Mouse (Mus musculus): ENCODE measurements at regions not wholly inside any gene's neighbourhood (a gene's known extent, or its start where the extent isn't known, plus 50 kb on each side); places are given as distances from the start of the nearest gene placed in this dataset.

GRCm38 (mm10) chr12:14415543-14416181, 263.8 kb upstream of the Fam84a start:
- no peaks in the 10 kb centered on the region for H3K36me3 ChIP-seq (ENCODE audit: control insufficient read depth, insufficient read depth, low read length)
- ATAC-seq (ENCODE audit: low FRiP score, low TSS enrichment): no peak
- no peak overlapping the region for H3K4me3 ChIP-seq (ENCODE audit: low read depth, low read length)
- no peaks in the 10 kb centered on the region for H3K9me3 ChIP-seq (ENCODE audit: control insufficient read depth, low read length)
- no peak overlapping the region for H3K27ac ChIP-seq (replicated peaks)
- WGBS: 75% methylated on average over 3 of the region's 3 CpGs
- no peaks in the 10 kb centered on the region for H3K4me1 ChIP-seq (replicated peaks; ENCODE audit: control insufficient read depth, insufficient read depth)
- H3K4me2 ChIP-seq (replicated peaks; ENCODE audit: low read depth): no peak overlapping the region
- H3K9ac ChIP-seq (ENCODE audit: low read length): no peak overlapping the region
- H3K27me3 ChIP-seq (ENCODE audit: control insufficient read depth, insufficient read depth, low read length): no peaks in the 10 kb centered on the region
- TF ChIP-seq EP300 (optimal IDR thresholded peaks at IDR 0.05) (no peak), CTCF (IDR thresholded peaks at IDR 0.05; ENCODE audit: low read depth) (no peak)
- no peak for DNase-seq (ENCODE audit: low spot score)

- Histone ChIP-seq H3K36me3 (ENCODE audit: control insufficient read depth, insufficient read depth, low read length) (no peaks in the 10 kb centered on the region), H3K4me1 (replicated peaks; ENCODE audit: control insufficient read depth, insufficient read depth) (no peaks in the 10 kb centered on the region), H3K4me2 (replicated peaks; ENCODE audit: low read depth) (no peak overlapping the region), H3K27me3 (ENCODE audit: control insufficient read depth, insufficient read depth, low read length) (no peaks in the 10 kb centered on the region), H3K4me3 (ENCODE audit: low read depth, low read length) (no peak overlapping the region), H3K9me3 (ENCODE audit: control insufficient read depth, low read length) (no peaks in the 10 kb centered on the region), H3K27ac (replicated peaks) (no peak overlapping the region), H3K9ac (ENCODE audit: low read length) (no peak overlapping the region)
- no peak for DNase-seq (ENCODE audit: low spot score)
- 87% methylated on average over 1 of the region's 1 CpGs for WGBS
- no peak for ATAC-seq (ENCODE audit: low FRiP score, low TSS enrichment)
- TF ChIP-seq CTCF (IDR thresholded peaks at IDR 0.05; ENCODE audit: low read depth) (no peak), EP300 (optimal IDR thresholded peaks at IDR 0.05) (no peak)
These were observed 259.2 kb upstream of the Fam84a start for GRCm38 (mm10) chr12:14411102-14411501.

- no peaks in the 10 kb centered on the region for H3K4me1 ChIP-seq (replicated peaks; ENCODE audit: control insufficient read depth, insufficient read depth)
- no peaks in the 10 kb centered on the region for H3K27me3 ChIP-seq (ENCODE audit: control insufficient read depth, insufficient read depth, low read length)
- no peak overlapping the region for H3K4me3 ChIP-seq (ENCODE audit: low read depth, low read length)
- WGBS: 55% methylated on average over 1 of the region's 1 CpGs
- no peaks in the 10 kb centered on the region for H3K9me3 ChIP-seq (ENCODE audit: control insufficient read depth, low read length)
- H3K4me2 ChIP-seq (replicated peaks; ENCODE audit: low read depth): no peak overlapping the region
- no peak overlapping the region for H3K9ac ChIP-seq (ENCODE audit: low read length)
- ATAC-seq (ENCODE audit: low FRiP score, low TSS enrichment): no peak
- no peaks in the 10 kb centered on the region for H3K36me3 ChIP-seq (ENCODE audit: control insufficient read depth, insufficient read depth, low read length)
- TF ChIP-seq EP300 (optimal IDR thresholded peaks at IDR 0.05) (no peak), CTCF (IDR thresholded peaks at IDR 0.05; ENCODE audit: low read depth) (no peak)
- H3K27ac ChIP-seq (replicated peaks): no peak overlapping the region
- no peak for DNase-seq (ENCODE audit: low spot score)
These were observed 253.9 kb upstream of the Fam84a start for GRCm38 (mm10) chr12:14405796-14406195.

- Histone ChIP-seq H3K27ac (replicated peaks) (no peak overlapping the region), H3K9ac (ENCODE audit: low read length) (no peak overlapping the region), H3K4me3 (ENCODE audit: low read depth, low read length) (no peak overlapping the region), H3K36me3 (ENCODE audit: control insufficient read depth, insufficient read depth, low read length) (no peaks in the 10 kb centered on the region), H3K4me1 (replicated peaks; ENCODE audit: control insufficient read depth, insufficient read depth) (no peaks in the 10 kb centered on the region), H3K27me3 (ENCODE audit: control insufficient read depth, insufficient read depth, low read length) (no peaks in the 10 kb centered on the region), H3K9me3 (ENCODE audit: control insufficient read depth, low read length) (no peaks in the 10 kb centered on the region), H3K4me2 (replicated peaks; ENCODE audit: low read depth) (no peak overlapping the region)
- 83% methylated on average over 6 of the region's 6 CpGs for WGBS
- ATAC-seq (ENCODE audit: low FRiP score, low TSS enrichment): no peak
- no peak for TF ChIP-seq CTCF (IDR thresholded peaks at IDR 0.05; ENCODE audit: low read depth)
- no peak for TF ChIP-seq EP300 (optimal IDR thresholded peaks at IDR 0.05)
- no peak for DNase-seq (ENCODE audit: low spot score)
These were observed 224.4 kb upstream of the Fam84a start for GRCm38 (mm10) chr12:14376211-14376610.

GRCm38 (mm10) chr12:14338244-14338799, 186.5 kb upstream of the Fam84a start:
- Histone ChIP-seq H3K36me3 (ENCODE audit: control insufficient read depth, insufficient read depth, low read length) (no peaks in the 10 kb centered on the region), H3K27ac (replicated peaks) (no peak overlapping the region), H3K4me3 (ENCODE audit: low read depth, low read length) (no peak overlapping the region), H3K4me2 (replicated peaks; ENCODE audit: low read depth) (no peak overlapping the region), H3K27me3 (ENCODE audit: control insufficient read depth, insufficient read depth, low read length) (no peaks in the 10 kb centered on the region), H3K9me3 (ENCODE audit: control insufficient read depth, low read length) (no peaks in the 10 kb centered on the region), H3K9ac (ENCODE audit: low read length) (no peak overlapping the region), H3K4me1 (replicated peaks; ENCODE audit: control insufficient read depth, insufficient read depth) (no peaks in the 10 kb centered on the region)
- ATAC-seq (ENCODE audit: low FRiP score, low TSS enrichment) (no peak), DNase-seq (ENCODE audit: low spot score) (no peak)
- WGBS: 45% methylated on average over 5 of the region's 5 CpGs
- TF ChIP-seq EP300 (optimal IDR thresholded peaks at IDR 0.05) (no peak), CTCF (IDR thresholded peaks at IDR 0.05; ENCODE audit: low read depth) (no peak)

GRCm38 (mm10) chr12:14337813-14338212, 186.0 kb upstream of the Fam84a start:
- Histone ChIP-seq H3K27me3 (ENCODE audit: control insufficient read depth, insufficient read depth, low read length) (no peaks in the 10 kb centered on the region), H3K4me1 (replicated peaks; ENCODE audit: control insufficient read depth, insufficient read depth) (no peaks in the 10 kb centered on the region), H3K9ac (ENCODE audit: low read length) (no peak overlapping the region), H3K36me3 (ENCODE audit: control insufficient read depth, insufficient read depth, low read length) (no peaks in the 10 kb centered on the region), H3K27ac (replicated peaks) (no peak overlapping the region), H3K4me3 (ENCODE audit: low read depth, low read length) (no peak overlapping the region), H3K9me3 (ENCODE audit: control insufficient read depth, low read length) (no peaks in the 10 kb centered on the region), H3K4me2 (replicated peaks; ENCODE audit: low read depth) (no peak overlapping the region)
- 73% methylated on average over 3 of the region's 3 CpGs for WGBS
- DNase-seq (ENCODE audit: low spot score): no peak
- no peak for TF ChIP-seq CTCF (IDR thresholded peaks at IDR 0.05; ENCODE audit: low read depth)
- no peak for TF ChIP-seq EP300 (optimal IDR thresholded peaks at IDR 0.05)
- ATAC-seq (ENCODE audit: low FRiP score, low TSS enrichment): no peak

All from stomach, postnatal 0 days (tissue).